Mouse (Mus musculus) megakaryocyte progenitor cell, adult 5-6 weeks (primary cell): ENCODE data around the gene Adcy9. TPM values are rescaled to one million over a fixed set of nuclear protein-coding genes. Genes with fewer than 3 reads are reported as not detected.

ENCODE experiments used
- ATAC-seq: replicated peaks from 2 replicates; pipeline ENCODE4 v1.8.0; 2016; ENCODE audit warnings: mild to moderate bottlenecking, moderate TSS enrichment, inconsistent platforms; ENCODE audit not compliant: poor library complexity
- total RNA-seq, 2 experiments: library from RNA; stranded (forward) in 1 of 2; stranded (reverse) in 1 of 2; fragments of 157-497, 149-512 nt in 1 of 2; fragments of 200-1000 nt in 1 of 2; gene quantifications; 2 replicates each; pipeline versions ENCODE4 v1.2.3 to v1.2.4; 2015 to 2017

Adcy9 gene
- total RNA-seq, 2 experiments from 2014 or later, result 2.7 to 3.7 TPM

DNA sequence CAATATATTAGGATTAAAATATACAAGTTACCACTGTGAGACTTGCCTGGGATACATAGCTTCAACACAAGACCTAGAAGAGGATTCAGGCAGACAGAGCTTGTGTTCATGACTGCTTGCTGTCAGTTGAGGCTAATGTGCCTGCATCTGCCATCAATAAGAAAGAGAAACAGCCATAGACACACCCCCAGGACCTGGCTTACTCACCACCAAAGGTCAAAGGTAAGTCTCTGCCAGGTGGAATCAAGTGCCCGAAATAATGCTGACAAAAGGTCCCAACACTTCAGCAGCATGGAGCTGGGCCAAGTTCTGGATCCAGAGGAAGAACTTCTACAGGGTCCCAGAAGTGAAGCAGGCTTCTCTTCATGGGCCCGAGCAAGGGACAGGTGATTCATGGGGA lies 86.9 kb downstream of the Adcy9 start:
- ATAC-seq, result no peak

DNA sequence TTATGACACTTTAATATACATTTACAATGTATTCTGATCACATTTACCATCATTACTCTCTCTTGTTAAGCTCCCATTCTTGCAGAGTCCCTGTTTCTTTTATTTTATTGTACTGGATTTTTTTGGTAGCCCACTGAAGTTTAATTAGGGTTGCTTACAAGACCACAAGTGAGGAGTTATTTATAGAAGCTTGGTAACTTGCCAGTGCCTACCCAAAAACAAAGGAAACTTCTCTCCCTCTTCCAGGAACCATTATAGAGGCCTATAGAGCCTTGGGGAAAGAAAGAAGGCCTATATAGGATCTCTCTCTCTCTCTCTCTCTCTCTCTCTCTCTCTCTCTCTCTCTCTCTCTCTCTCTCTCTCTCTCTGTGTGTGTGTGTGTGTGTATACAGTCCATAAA lies 93.2 kb downstream of the Adcy9 start:
- no peak for ATAC-seq

DNA sequence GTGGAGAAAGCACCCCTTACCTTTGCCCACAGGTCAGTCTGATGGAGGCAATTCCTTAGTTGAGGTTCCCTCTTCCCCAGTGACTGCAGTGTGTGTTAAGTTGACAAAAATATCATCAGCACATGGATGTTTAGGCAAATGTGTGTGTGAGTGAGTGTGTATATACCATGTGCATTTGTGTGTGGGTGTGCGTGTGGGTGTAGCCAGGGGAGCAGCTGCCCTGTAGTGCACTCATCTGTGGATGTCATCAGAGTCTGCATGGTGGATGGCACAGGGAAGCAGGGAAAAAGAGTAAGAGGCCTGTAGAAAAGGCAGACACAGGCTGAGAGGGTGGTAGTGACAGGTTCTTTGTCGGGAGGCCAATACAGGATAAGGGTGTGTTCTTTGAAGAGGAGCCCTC lies 94.5 kb downstream of the Adcy9 start:
- no peak for ATAC-seq

DNA sequence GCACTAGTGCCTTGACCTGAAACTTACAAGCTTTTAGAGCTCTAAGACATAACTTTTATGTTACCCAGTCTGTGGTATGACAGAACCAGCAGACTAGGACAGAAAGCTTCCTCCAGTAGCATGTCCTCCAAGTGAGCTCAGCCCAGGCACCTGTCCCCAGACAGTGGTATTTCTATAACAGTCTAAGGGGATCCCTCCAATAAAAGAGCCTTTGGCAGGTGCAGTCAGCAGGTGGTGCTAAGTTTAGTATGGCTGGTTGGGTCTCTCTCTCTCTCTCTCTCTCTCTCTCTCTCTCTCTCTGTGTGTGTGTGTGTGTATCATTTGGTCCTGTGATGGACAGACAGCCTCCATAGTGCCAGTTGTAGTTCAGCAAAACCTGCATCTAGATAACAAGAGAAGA lies 95.3 kb downstream of the Adcy9 start:
- ATAC-seq, result no peak

DNA sequence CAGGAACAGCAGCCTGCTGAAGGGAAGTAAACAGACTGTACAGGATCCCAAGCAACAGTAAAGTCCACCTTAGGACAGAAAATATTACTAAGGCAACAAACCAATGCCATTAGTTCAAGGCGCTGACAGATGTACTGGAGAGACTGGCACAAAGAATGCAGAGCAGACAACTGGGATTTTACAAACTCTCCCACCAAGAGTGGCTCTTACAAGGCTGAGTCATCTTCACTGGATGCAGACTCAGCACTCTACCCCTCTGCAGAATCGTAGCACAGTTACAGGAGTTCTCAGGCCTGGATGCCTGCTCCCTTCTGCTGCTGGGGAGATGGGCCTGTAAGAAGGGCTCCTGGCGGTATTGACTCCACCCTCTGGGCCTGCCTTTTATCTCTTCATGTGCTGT lies 99.4 kb downstream of the Adcy9 start:
- ATAC-seq, result no peak

DNA sequence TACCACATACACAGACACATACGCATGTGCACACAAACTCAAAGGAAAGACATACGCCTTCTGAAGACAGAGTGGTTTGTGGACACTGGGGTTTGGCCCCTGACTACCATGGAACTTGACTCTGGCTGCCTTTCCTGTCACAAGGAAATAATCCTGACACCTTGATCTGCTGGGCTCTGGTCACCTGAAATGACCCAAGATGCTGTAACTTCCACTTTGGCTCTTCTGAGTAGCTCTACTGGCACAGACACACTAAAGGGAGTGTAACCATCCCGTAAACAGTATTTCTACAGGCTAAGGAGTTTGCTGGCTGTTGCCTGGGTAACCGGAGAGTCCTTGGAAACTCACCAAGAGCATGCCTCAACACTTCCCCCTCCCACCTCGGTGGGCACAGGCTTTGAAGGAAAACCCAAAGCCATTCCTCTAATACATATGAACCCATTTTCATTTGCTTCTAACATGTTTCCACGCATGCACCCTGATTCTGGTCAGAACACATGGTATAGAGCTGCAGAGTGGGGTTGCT lies 102.2 kb downstream of the Adcy9 start:
- no peak for ATAC-seq

DNA sequence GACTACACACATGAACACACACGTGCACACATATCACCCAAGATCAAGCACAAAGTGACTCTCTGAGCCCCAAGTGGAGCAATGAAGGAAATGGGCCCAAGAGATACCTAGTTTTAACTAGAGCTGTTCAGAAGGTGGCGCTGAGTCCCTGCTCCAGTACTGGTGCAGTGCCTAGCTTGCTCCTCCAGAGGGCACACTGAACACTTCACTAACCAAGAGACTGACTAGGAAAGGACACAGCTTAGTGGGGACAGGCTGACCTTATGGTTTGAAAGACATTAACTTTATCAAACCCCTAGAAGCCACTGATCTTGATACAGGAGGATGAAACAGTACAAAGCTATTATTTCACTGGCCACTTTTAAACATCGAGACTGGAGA lies 104.2 kb downstream of the Adcy9 start:
- peak; percentile 100 for ATAC-seq

DNA sequence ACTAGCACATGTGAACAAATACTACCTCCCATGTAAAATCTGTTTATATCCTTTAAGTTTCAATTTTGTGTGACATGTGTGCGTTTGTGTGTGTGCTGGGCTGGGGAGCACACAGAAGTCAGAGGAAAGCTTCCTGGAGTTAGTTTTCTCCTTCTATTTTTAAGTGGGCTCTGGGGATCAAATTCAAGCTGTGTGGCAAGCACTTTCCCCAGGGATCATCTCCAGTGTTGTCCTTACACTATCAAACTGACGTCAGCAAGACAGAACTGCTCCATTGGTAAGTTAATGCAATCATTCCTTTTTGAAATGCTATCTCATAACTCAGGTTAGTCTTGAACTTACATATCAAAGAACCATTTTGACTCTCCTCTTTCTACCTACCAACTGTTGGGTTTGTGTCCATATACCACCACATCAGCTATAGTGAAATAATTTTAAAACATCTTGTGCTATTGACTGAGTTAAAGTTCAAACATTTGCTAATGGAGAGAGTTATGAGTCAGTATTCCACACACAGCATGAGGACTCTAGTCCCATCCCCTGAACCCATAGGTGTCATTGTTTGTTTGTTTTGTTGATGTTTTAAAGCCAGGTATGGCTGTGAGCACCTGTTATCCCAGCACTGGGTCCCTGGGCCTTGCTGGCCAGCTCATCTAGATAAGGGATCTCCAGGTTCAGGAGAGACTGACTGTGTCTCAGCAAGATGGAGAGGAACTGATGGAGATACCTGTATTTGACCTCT lies 104.8 kb downstream of the Adcy9 start:
- ATAC-seq, result no peak

DNA sequence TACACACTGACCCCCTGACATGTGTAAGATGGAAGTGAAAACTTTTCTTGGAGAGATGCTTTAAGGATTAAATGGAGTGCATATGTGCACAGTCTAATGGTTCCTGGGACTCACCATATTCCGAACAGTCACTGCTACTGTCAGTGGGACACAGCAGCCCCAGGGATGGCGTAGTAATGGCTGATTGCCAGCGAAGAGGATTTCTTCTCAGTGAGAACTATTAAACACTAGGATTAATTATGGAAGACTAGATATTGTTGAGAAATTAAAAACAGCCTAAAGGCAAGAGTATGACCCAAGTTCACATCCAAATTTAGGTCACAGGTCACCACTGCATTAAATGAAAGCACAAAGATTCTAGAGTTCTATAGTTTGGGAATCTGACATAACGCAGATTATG lies 105.4 kb downstream of the Adcy9 start:
- no peak for ATAC-seq

DNA sequence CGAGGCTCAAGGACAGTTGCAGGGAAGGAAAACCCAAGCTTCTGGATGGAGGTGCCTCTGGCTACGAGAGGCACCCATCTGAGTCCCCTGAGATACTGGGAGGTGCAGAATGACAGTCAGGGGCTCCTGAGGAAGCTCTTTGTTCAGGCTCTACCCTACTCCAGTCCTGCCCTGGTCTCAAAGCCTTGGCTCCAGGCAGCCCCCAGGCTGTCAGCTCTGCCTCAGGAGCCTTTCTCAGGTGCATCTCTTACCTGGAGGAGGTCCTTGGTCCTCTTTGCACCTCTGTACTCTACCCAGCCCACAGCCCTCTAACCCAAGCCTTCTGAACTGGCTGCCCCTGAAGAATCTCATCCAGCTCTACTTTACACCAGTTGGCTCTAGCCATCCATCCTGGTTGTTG lies 108.3 kb downstream of the Adcy9 start:
- no peak for ATAC-seq

DNA sequence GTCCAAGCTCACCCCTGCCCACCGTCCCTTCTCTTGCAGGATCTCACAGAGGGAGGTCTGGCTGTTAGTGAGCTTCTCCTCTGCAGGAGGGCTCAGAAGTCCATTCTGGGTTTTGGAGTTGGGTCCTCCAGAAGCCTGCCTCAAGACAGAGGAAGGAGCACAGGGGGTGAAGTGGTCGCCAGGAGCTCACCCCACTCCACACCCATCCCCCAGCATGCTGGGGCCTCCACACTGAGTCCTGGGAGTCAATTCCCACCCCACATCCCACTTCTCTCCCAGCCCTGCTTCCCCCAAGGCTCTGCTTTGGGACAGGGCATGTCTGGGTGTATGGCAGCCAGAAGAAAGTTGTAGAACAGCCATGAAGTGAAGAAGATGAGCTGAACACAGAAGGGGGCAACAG lies 108.7 kb downstream of the Adcy9 start:
- no peak for ATAC-seq

DNA sequence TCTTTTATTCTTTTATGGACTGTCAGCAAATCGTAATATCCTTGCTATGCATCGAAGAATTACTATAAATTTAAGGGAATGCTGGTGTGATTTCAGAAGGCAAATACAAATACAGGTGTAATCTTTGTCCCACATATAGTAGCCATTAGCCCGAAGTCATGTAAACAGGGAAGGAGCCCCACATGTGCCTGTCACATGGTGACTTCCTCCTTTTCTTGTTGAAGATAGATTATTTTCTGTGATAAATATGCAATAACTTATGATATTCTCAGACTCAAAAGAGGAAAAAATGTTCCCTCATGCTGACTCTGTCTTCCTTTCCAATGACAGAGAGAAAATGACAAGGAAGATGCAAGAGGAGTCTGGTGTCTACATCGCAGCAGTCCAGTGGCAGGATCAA lies 112.5 kb downstream of the Adcy9 start:
- ATAC-seq, result no peak

DNA sequence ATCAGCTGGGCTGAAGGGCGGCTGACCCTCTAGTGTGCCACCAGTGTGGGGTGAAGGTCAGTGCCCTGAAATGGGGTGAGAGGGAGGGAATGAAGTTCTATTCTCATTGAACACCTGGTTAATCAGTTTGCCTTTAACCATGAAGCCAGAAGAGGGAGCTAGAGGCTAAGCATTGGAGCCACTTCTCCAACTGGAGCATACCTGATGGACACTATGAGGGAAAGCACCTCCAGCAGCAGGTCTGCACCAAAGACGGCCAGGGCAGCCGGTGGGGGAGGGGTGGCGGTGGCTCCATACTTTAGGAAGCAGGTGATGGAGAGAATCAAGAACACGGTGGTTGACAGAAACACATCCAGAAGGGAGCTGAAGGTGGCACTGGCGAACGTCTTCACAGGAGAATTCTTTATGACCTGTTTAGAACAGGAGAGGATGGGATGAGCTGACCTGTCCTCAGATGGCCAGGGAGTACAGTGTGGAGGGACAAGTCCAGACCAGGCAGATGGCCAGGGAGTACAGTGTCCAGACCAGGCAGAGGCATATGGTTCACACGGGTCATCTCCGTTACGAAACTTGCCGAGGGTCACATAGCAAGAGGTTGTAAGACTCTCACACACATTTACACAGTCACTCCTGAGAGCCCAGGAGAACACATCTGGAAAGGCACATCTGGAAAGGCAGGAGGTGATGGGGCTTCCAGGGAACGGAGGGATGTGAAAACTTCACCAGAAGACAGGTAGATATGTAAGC lies 115.9 kb downstream of the Adcy9 start:
- ATAC-seq, result peak; percentile 74

DNA sequence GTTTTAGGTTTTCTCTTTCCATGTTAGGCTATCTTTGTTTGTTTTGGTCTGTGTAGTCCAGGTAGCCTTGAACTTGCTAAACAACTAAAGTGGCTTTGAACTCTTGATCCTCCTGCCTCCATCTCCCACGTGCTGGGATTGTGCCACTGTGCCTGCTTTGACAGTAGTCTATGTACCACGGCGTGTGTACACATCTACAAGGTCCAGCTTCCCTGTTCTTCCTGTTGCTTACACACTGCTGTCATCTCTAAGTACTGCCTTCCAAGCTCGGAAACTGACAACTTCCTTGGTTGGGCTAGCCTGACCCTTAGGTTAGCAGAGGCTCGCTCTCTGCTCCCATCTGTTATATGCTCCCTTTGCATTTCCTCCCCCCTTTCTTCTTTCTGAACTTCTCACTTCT lies 116.7 kb downstream of the Adcy9 start:
- ATAC-seq, result 0 out of 2 replicates have a peak, but pooled peaks have one; percentile 23

DNA sequence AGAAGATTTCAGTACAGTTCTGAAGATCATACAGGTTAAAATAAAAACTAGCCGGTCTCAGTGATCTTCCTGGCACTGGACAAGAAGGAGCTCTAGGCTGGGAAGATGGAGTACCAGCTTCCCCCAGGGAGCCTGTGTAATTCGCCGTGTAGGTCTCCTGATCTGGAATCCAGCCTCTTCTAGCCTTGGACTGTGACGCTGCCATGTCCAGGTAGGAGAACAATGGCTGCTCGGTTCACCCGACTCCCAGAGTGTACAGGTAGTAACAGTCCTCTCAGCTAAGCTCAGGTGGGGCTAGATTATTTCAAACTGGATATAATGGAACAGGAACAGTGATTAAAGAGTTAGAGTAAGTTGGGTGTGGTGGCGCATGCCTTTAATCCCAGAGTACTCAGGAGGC lies 120.0 kb downstream of the Adcy9 start:
- ATAC-seq, result no peak

DNA sequence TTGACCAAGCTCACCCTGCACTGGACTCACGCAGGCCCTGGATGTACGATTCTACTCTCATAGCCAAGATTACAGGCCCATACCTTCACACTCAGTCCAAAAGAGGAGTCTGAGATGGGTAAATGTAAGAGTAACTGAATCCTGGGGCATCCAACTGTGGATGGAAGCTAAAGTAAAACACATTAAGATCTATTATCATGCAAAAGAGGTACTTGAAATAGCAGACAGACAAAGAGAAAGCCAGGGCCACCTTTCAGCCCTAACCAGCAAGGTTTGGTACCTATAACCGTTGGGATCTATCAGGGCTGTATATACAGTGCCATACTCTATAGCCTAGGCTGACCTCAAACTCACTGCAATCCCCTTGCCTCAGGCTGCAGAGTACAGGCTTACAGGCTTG lies 127.0 kb downstream of the Adcy9 start:
- no peak for ATAC-seq

DNA sequence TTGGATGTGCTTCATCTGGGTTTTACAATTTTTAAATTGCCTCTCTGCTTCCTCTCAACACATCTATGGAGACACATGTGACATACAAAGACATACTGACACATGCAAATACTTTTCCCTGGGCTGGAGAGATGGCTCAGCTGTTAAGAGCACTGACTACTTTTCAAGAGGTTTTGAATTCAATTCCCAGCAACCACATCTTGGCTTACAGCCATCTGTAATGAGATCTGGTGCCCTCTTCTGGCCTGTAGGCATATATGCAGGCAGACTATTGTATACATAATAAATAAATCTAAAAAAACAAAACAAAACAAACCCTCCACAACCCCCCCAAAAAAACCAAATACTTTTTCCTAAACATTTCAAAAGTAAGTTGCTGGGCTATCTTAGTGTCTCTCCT lies 130.8 kb downstream of the Adcy9 start:
- 0 out of 2 replicates have a peak, but pooled peaks have one; percentile 9 for ATAC-seq

DNA sequence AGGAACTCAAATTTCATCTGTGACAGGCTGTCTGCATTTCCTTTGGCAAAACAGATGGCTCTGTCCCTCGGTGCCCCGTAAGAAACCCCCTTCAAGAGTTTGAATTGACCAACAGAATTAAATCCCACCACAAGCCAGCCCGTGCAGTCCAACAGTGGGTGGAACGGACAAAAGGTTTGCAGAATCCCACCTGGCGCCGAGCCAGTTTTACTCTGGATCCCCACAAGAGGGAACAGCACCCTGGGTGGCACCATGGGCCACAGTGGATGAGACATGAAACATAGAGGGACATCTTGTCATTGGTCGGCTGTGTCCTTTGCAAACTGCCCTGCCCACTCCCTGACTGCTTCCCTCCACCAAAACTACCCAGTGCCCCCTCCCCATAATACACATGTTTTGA lies 133.7 kb downstream of the Adcy9 start:
- ATAC-seq, result no peak

DNA sequence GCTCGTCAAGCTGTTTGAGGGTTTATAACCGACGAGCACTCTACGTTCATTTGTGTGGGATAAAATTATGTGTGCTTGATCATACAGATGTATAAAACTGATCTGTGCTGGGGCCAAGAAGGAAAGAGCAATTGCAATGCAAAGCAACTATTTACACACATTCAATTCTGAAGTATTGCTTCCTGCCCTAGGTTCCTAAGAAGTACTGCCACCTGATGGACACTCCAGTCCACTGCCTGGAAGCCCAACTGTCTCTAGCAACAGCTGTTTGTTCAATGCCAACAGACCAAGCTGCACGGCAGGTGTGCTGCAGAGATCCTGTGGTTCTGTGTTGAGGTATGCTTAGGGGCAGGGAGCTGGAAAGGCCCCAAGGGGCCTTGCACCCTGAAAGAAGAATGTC lies 135.0 kb downstream of the Adcy9 start:
- ATAC-seq, result peak; percentile 82

DNA sequence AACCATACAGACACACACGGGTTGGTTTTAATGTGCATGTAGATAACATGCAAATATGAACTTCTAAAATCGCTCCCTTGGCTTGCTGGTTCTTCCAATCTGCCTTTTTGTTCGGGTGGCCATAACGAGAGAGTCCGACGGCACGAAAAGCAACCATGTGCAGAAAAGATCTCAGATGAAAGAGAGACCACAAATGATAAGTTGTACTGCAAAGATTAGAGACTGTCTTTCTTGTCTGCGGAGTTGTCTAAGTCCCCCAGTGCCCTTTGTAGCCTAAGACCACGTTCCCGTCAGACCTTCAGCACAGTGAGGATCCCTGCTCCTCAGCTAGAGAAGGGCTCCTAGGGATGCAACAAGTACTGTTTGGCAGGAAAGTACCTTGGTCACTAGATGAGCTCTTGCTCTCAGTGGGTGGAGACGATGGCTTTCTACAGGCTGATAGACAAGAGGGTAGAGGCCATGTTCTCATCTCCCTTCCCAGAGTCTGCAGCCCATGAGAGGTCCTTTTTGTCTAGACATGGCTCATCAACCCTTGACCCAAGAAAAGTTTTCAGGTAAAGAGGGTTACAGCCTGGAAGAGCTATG lies 136.9 kb downstream of the Adcy9 start:
- ATAC-seq, result no peak

DNA sequence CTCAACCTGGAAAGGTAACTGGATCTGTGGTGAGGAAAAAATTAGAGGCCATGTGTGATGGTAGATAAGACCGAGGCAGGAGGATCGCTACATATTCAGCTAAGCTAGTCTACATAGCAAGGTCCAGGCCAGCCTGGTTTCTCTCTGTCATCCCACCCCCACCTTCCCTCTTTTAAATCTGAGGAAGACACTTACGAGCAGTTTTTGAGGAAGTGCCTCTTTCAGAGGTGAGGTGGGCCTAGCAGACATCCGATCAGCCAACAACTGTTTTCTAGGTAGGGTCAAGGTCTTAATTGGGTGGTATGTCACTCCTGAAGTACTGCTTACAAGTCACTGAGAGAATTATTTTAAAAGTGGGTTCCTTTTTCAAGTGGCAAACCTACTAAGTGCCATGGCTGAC lies 138.8 kb downstream of the Adcy9 start:
- peak; percentile 47; the same call in 1 of the 2 replicates for ATAC-seq

DNA sequence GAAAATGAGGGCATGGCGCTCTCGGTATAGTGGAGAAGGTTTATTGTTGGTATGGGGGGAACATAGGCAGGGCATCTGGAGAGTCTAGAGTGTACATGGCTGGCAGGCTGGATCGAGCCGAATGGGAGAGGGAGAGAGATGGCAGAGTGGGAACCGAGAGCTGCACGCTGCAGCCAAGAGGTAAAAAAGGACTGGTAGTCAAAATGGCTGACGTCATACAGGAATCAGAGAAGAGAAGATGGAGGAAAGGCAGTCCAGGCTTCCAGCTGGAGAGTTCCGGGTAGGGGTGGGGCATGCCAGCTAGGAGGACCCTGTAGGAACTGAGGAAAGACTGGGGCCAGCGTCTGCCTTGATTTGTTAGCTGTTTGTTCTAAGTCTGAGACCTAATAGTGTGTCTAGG lies 139.3 kb downstream of the Adcy9 start:
- ATAC-seq, result no peak
